Mouse (Mus musculus) E14TG2a.4 (cell line): Measurements from ENCODE around the gene Enpp1.
A peak's percentile ranks its signal among the peaks of the same experiment; 100 is the strongest.
"Not testable (repeated sequence)": the region's sequence is repeated elsewhere in the genome, so short reads cannot be mapped to it uniquely, and the experiment has no call there.

Experiments used
- H3K27me3 ChIP-seq: 2 replicates; pipeline ENCODE4 v1.6.1; 2014; ENCODE audit warnings: low read length, control low read depth; ENCODE audit not compliant: insufficient read depth
- H3K36me3 ChIP-seq: 2 replicates; pipeline ENCODE4 v1.6.1; 2014; ENCODE audit warnings: low read length, control low read depth; ENCODE audit not compliant: insufficient read depth
- H3K4me1 ChIP-seq: replicated peaks from 2 replicates; pipeline ENCODE4 v1.6.1; 2014; ENCODE audit warnings: low read depth, low read length, control low read depth
- H3K4me3 ChIP-seq: replicated peaks from 2 replicates; pipeline ENCODE4 v1.5.1; 2014; ENCODE audit warnings: mild to moderate bottlenecking, low read length
- H3K9me3 ChIP-seq: 2 replicates; pipeline ENCODE4 v1.6.1; 2014; ENCODE audit warnings: low read length, control low read depth
- CTCF ChIP-seq: conservative IDR thresholded peaks from 2 replicates; pipeline ENCODE4 v1.5.1; 2014; ENCODE audit warnings: low read length
- NANOG ChIP-seq: IDR thresholded peaks from 2 replicates; pipeline ENCODE4 v1.6.1; 2014; ENCODE audit warnings: borderline replicate concordance, low read length, mixed read lengths
- POU5F1 ChIP-seq: IDR thresholded peaks from 2 replicates; pipeline ENCODE4 v1.6.1; 2014; ENCODE audit warnings: low read length, borderline replicate concordance

Gene Enpp1

DNA sequence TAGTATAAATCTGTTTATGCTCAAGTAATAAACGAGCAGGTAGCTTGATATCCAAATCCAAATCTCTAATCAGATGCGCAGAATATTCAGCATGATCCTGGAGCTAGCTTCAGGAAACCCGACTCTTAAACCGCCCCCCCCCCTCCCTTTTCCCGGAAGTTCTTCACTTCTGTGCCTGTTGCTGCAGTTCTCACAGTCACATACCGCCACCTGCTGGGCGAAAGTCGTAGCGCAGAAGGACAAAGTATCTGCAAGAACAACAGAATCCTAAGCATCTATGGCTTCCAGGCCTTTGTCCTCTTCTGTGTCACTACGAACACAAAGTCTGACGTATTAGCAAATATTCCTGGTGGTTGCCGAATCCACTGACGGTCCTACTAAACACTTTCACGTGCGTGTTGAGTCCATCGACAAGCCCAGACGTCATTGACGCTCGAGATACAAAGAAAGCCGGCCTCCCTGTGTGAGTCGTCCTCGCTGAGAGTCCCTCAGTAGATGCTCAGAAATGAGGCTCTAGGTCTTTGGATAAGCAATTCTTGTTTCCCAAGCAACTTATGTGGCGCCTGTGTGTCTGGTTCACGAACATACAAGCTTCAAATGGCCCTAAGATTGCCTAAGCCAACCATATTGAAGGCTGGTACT is 86.8 kb downstream of the Enpp1 start:
- Histone ChIP-seq H3K36me3 (no peaks in the 10 kb centered on the region), H3K4me3 (no peak overlapping the region), H3K27me3 (0 out of 2 replicates have a peak, but pooled peaks cover 4% of the 10 kb centered on the region), H3K4me1 (peaks cover 11% of the 10 kb centered on the region; the same call in 1 of the 2 replicates), H3K9me3 (no peaks in the 10 kb centered on the region)
- TF ChIP-seq CTCF = peak; percentile 61
- no peak for TF ChIP-seq NANOG
- TF ChIP-seq POU5F1 = no peak

DNA sequence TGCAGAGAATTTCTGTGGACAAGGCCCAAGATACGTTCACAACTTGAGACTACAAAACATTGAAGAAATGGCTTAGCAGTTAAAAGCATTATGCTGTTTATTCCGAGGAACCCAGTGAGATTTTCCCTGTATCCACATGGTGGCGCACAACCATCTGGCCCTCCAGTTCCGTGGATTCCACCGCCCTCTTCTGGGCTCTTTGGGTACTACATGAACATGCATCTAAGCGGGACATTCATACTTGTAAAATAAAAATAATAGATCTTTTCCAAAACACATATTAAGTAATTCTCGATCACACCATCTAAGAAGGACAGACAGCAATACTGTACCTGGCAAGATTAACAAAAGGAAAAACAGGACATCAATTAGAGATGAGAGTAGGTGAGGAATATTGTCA is 89.4 kb downstream of the Enpp1 start:
- peak; percentile 97 for TF ChIP-seq CTCF
- no peak for TF ChIP-seq NANOG
- no peak for TF ChIP-seq POU5F1
- H3K9me3 ChIP-seq = no peaks in the 10 kb centered on the region
- no peaks in the 10 kb centered on the region for H3K27me3 ChIP-seq
- no peaks in the 10 kb centered on the region for H3K36me3 ChIP-seq
- H3K4me3 ChIP-seq = no peak overlapping the region
- H3K4me1 ChIP-seq = peaks cover 28% of the 10 kb centered on the region

DNA sequence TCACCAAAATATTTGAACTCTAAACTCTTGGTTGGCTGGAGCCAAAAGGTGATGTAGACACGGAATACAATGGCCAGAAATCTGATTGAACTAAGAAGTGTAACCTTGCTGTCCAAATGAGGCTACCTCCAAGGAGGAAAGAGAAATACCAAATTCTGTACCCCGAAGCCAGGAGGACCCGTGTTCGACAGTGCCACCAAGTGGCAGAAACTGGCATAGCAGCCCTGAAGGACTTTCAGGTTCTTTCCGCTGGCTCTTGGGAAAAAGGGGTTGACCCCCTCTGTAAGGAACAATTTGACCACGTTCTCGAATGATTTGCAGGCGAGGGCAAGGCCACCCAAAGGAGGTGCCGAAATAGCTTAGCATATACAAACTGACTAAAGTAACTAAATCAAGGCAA is 90.4 kb downstream of the Enpp1 start:
- no peak overlapping the region for H3K4me3 ChIP-seq
- TF ChIP-seq CTCF = peak; percentile 95
- no peak for TF ChIP-seq NANOG
- no peaks in the 10 kb centered on the region for H3K36me3 ChIP-seq
- peaks cover 33% of the 10 kb centered on the region for H3K4me1 ChIP-seq
- no peaks in the 10 kb centered on the region for H3K27me3 ChIP-seq
- H3K9me3 ChIP-seq = no peaks in the 10 kb centered on the region

DNA sequence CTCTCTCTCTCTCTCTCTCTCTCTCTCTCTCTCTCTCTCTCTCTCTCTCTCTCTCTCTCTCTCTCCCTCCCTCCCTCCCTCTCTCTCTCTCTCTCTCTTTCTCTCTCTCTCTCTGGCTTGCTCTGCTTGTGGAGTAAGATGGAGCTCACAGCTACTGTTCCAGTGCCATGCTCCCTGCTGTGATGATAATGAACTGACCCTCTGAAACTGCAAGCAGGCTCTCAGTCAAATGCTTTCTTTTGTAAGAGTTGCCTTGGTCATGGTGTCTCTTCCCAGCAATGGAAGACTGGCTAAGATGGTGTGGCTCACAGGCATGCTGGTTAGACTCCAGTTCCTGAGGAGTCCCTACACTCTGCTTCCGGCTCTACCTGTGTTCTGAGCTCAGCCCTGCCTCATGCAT is 95.4 kb downstream of the Enpp1 start:
- not testable (repeated sequence) for H3K9me3 ChIP-seq, H3K27me3 ChIP-seq, H3K36me3 ChIP-seq
- Histone ChIP-seq H3K4me1 (peaks cover 50% of the 10 kb centered on the region), H3K4me3 (peak overlapping the region; percentile 7; the same call in 1 of the 2 replicates)

DNA sequence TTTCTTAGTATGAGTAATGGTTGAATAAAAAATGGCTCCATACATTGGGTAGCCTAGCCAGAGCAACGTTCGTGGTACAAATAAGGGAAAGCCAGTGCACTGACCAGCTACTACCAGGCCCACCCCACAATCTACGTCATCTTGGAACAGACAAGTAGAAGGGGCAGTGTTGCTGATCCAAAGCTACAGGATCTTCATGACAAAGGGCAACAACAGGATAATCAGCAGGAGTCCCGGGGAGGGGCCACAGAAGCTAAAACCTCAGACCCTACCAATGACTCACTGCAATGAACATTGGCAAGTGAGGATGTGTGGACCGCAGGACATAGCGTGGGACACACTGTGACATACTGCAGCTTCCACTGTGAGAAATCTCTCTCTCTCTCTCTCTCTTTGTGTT is 96.2 kb downstream of the Enpp1 start:
- Histone ChIP-seq H3K4me1 (peaks cover 50% of the 10 kb centered on the region), H3K9me3 (no peaks in the 10 kb centered on the region), H3K27me3 (no peaks in the 10 kb centered on the region), H3K4me3 (0 out of 2 replicates have a peak overlapping the region, but pooled peaks have one; percentile 7), H3K36me3 (no peaks in the 10 kb centered on the region)
- TF ChIP-seq NANOG = no peak

DNA sequence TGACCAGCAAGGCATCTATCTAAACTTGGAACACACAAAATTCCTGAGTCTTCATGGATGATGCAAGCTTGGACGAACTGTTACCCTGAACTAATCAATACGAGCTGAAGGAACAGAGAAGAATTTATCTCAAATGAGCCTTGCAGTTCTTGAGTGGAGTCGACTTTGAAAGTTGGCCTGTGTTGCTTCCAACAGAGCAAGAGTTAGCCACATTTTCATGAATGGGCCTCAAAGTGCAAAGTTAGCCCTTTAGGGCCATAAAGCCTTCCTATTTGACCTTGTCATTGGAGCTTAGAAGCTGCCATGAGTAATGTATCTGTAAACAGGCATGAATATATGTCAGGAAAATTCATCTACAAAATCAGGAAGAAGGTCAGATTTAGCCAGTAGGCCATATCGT is 97.2 kb downstream of the Enpp1 start:
- Histone ChIP-seq H3K9me3 (no peaks in the 10 kb centered on the region), H3K36me3 (no peaks in the 10 kb centered on the region), H3K4me1 (peaks cover 58% of the 10 kb centered on the region), H3K4me3 (no peak overlapping the region), H3K27me3 (no peaks in the 10 kb centered on the region)
- TF ChIP-seq CTCF = no peak
- TF ChIP-seq NANOG = no peak
- TF ChIP-seq POU5F1 = no peak

DNA sequence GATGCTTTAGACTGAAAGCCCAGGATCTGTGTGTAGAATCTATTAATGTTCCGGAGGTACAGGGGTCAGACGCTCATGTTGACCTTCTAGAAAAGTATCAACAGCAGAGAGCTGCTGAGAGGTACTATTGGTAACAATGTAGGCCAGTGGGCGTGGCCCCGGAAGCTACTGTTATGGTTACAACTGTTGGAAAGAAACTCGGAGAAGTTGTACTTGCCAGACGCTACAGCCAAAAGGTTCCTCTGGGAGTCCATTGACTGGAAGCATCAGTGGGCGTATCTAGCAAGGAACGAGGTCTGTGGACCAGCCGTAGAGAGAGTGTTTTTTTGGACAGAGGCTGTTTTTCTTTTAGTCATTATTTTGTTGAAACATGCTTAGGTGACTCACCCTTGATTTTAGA is 102.2 kb downstream of the Enpp1 start:
- H3K4me3 ChIP-seq = no peak overlapping the region
- H3K4me1 ChIP-seq = peaks cover 23% of the 10 kb centered on the region
- TF ChIP-seq POU5F1 = no peak
- no peak for TF ChIP-seq CTCF
- no peak for TF ChIP-seq NANOG
- H3K27me3 ChIP-seq = no peaks in the 10 kb centered on the region
- H3K9me3 ChIP-seq = no peaks in the 10 kb centered on the region
- H3K36me3 ChIP-seq = no peaks in the 10 kb centered on the region

DNA sequence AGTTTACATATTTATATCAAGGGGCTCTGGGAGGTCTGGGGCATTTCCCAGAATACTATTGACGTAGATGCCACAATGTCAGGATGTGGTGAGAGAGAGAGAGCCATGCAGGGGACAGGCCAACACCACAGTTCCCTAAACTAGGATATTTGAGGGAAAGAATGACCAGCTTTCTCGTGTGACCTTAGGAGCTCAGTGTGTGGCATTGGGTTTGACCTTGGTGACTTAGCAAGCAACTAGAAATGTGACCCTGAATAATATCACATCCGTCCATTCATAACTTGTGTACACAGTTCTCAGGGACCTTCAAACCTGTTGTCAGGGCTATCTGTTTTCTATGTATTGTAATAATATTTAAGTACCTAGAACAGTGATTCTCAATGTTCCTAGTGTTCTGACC is 102.8 kb downstream of the Enpp1 start:
- H3K9me3 ChIP-seq = no peaks in the 10 kb centered on the region
- no peak overlapping the region for H3K4me3 ChIP-seq
- TF ChIP-seq CTCF = no peak
- no peak for TF ChIP-seq NANOG
- TF ChIP-seq POU5F1 = no peak
- H3K27me3 ChIP-seq = no peaks in the 10 kb centered on the region
- peaks cover 21% of the 10 kb centered on the region for H3K4me1 ChIP-seq
- H3K36me3 ChIP-seq = no peaks in the 10 kb centered on the region

DNA sequence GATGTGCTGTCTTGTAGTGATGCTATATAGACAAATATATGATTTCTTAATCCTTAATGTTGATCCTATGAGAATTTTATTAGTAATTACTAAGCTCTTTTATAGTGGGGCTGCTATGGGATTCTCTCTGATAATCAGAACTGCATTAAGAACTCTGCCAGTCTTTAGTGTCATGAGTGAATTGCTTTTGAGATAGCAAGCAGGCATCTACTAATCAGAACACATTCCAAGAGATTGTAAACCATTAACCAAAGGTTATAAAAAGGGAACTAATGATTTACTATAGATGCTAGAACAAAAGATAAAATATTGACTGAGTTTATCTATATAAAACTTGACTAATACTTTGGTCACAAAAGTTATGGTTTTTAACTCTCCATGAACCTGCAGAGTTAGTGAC is 108.2 kb downstream of the Enpp1 start:
- peaks cover 2% of the 10 kb centered on the region; the same call in 1 of the 2 replicates for H3K36me3 ChIP-seq
- TF ChIP-seq CTCF (no peak), POU5F1 (no peak), NANOG (no peak)
- no peaks in the 10 kb centered on the region for H3K9me3 ChIP-seq
- no peak overlapping the region for H3K4me3 ChIP-seq
- no peaks in the 10 kb centered on the region for H3K27me3 ChIP-seq
- H3K4me1 ChIP-seq = peaks cover 4% of the 10 kb centered on the region; the same call in 1 of the 2 replicates
